Mouse (Mus musculus): ENCODE data around the gene Usp15.

DNA sequence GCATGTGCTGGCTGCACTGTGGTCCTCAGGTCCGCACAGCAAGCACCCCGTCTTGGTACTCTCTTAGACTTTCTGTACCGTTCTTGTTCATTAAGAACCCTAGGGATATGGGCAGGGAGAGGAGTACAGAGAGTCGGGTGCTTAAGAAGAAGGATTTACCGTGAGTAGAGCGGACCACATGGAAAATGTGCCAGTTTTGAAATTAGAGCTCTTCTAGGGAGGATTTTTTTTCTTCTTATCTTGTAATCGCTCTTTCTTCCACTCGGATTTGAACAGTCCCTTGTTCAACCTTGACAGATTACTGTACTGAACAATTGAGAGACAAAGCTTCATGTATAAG lies 3.5 kb upstream of the Usp15 start:
- no peak for TF ChIP-seq CTCF (IDR thresholded peaks at IDR 0.05; ENCODE audit: borderline replicate concordance, insufficient read depth, low read depth, low read length)
- no peak for TF ChIP-seq POLR2A (IDR thresholded peaks at IDR 0.05; ENCODE audit: borderline replicate concordance, insufficient read depth, low read length)
